Mouse (Mus musculus): ENCODE data around the gene Slit3.

DNA sequence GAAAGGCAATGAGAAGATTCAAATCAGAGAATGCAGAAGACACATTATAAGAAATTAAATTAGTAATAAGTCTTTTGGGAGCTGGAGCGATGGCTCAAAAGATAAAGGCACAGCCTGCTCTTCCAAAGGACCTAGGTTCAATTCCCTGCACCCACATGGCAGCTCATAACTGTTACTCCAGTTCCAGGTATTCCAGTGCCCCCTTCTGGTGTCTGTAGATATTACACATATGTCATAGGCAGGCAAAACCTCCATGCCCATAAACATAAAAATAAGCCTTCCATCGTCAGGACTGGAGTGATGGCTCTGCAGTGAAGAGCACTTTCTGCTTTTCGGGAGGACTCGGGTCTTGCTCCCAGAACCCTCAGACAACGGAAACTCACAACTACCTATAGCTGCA is 583.9 kb downstream of the Slit3 start:
- TF ChIP-seq CTCF (IDR thresholded peaks at IDR 0.05; ENCODE audit: low read depth, low read length) (no peak), GATA1 (IDR thresholded peaks at IDR 0.05; ENCODE audit: borderline replicate concordance, low read length) (no peak), POLR2AphosphoS5 (IDR thresholded peaks at IDR 0.05; ENCODE audit: insufficient replicate concordance, low read depth, low read length) (no peak)

Measured in G1E (cell line).